Mouse (Mus musculus): ENCODE measurements around the gene Cela3a. TPM values are rescaled to one million over a fixed set of nuclear protein-coding genes. Genes with fewer than 3 reads are reported as not detected.
A peak's percentile ranks its signal among the peaks of the same experiment; 100 is the strongest.

The Cela3a gene
- total RNA-seq, 2 experiments from 2014 or later = not detected

DNA sequence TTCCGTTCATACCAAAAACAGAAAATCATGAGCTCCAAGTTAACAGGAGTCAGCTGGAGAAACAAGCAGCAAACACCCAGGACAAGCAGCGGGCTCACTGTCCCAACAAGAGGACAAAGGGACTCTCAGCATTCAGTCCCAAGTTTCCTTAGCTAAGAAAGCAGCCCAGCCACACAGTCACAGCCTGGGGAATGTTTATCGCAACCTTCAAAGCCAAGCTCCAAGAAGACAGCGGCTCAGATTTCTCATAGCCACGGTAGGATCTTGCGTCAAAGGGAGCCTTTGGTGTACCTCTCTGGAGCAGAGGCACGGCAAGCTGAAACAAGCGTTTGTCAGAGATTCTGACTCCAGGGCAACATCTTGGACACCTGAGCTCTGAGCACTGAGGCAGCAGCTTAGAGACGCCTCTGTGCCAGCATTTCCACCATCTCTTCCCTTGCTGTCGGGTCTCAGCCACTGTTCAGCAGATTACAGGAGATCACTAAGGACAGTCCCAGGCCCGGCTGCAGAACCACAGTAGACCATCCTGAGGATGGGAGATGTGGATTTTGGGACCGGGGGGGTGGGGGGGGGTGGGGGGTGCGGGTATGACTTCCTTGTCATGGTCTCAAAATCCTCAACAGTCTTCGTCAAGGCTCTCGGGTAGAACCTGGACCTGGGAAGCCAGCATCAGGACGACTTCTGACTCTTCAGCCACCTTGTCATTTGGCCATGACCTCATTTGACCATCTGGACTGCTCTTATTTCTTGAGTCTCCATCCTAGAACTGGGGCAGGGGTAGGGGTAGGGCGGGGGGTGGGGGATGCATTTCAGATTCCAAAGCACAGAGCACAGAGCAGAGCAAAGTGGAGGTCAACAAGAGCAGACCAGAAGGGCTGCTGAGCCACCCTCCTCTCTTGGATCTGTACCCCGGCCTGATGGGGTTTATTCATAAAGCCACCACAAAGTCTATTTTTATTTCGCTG lies 34.0 kb downstream of the Cela3a start:
- no peak for ATAC-seq (replicated peaks; ENCODE audit: low FRiP score, poor library complexity, severe bottlenecking)

DNA sequence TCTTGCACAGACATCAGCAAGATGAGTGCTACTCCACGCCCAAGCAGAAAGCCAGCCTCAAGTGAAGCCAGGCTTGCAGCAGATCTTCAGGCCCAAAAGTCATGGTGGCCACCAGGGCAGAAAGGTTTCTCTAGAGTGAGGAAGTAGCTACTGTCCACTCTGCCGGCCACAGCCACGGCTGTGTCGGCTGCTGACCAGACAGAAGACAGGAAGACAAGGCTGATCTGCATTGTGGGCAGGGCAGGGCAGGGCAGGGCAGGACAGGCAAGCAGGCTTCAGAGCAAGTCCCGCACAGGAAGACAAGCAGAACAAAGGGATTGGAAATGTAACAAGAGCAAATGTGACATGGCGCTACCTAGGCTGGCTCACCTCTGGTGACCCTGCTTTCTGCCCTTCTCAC lies 35.9 kb downstream of the Cela3a start:
- ATAC-seq (replicated peaks; ENCODE audit: low FRiP score, poor library complexity, severe bottlenecking) = 0 out of 2 replicates have a peak, but pooled peaks have one; percentile 24

DNA sequence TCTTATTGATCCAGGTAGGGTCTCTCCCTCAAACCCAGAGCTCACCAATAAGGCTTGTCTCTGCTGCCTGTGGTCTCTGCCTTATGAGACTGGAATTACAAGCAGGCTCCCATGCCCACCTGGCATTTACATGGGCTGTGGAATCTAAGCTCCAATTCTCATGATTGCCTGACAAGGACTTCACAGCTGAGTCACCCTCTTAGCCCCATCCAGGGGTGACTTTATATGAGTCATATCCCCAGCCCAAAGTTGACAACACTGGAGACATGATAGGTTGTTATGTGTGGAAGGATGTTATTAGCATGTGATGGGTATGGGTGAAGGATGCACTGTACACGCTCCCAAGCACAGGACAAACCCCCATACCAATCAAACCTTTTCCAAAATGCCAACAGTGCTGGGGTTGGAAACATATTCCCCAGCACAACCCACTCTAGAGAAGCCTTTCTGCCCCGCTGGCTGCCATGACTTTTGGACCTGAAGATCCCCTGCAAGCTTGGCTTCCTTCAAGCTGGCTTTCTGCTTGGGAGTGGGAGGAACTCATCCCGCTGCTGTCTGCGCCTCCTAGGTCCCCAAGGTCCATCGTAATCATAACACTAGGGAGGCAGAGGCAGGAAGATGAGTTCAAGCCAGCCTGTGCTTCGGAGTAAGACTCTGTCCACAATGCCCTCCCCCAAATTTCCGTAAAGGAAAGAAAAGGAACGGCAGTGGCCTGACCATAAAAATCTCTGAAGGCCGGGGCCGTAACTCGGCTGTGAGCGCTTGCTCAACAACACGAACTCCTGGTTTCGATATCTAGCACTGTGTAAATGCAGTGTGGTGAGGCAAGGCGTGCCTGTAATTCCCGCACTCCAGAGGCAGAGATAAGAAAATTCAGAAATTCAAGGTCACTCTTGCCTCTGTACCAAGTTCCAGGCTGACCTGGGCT lies 37.7 kb downstream of the Cela3a start:
- no peak for ATAC-seq (replicated peaks; ENCODE audit: low FRiP score, poor library complexity, severe bottlenecking)

DNA sequence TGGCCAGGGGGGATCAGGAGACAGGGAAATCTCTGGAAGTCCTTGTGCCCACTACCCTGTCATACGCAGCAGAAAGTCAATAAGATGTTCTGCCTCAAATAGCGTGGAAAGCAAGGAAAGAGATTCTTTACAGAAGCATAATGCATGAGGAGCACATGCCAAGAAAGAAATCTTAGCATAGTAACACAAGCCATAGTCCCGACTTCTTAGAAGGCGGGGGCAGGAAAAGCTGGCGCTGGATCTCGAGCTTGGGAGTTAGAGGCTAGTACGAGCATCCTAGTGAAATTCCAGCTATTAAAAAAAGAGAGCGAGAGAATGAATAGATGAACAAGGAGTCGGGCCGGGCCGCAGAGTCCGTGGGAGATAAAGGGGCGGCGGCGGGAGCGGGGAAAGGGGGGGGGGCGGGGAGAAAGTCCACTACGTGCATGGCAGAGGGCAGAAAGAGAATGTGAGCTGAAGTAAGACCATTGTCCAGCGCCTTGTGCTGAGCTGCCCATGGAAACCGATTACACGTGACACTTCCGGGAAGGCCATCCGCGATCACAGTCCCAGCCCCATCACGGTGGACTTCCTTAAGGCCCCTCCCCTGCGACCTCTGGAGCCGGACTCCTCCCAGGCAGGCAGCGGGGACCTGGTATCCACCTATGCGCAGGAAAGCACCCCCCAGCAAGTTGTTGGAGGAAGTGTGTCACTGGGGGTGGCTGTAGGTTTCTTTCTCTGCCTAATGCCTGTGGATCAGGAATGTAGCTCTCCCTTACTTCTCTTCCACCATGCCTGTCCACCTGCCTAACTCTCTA lies 39.4 kb downstream of the Cela3a start:
- ATAC-seq (replicated peaks; ENCODE audit: low FRiP score, poor library complexity, severe bottlenecking) = no peak

DNA sequence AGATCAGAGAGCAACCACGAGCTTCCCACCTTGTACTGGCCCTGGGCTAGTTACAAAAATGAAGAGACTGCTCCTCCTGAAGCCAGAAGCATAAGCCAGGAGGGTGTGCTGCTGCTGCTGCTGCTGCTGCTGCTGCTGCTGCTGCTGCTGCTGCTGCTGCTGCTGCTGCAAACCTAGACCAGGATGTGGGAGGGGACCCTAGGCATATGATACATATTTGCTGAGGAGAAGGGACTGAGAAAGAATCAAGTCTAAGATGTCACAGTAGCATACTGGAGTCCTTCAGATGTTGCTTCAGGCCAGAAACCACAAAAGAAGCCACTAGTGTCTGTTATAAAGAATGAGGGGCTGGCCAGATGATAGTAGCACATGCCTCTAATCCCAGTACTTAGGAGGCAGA lies 41.4 kb downstream of the Cela3a start:
- no peak for ATAC-seq (replicated peaks; ENCODE audit: low FRiP score, poor library complexity, severe bottlenecking)

DNA sequence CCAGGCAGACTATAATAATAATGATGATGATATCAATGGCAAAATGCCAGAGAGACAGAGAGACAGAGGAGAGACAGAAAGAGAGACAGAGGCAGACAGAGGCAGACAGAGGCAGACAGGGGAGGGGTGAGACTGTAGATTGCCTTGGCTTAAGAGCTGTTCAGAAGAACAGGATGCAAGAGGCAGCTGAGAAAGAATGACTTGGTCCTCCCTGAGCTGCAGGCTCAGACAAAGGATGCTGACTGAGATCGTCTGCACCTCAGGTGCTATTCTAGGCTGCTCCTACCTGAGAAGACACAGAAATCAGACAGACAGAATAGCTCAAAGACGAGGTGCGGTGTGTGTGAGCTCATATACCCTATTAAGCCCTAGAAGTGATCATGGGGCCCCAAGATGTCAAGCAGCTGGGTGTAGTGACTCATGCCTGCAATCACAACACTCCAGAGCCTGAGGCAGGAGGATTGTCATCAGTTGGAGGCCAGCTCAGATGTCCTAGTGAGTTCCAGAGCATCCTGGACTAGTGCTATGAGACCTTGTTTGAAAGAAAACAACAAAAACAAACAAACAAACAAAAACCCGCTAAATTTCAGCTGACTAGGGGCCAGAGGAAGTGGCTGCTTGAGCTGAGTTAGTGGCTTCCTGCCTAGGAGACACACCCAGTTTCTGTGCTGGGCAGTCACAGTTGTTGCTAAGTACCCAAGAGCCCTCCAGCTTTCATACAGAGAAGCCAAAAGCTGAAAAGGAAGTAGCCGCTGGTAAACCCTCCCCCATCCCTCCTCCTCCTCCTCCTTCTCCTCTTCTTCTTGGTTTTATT lies 42.1 kb downstream of the Cela3a start:
- ATAC-seq (replicated peaks; ENCODE audit: low FRiP score, poor library complexity, severe bottlenecking) = no peak

DNA sequence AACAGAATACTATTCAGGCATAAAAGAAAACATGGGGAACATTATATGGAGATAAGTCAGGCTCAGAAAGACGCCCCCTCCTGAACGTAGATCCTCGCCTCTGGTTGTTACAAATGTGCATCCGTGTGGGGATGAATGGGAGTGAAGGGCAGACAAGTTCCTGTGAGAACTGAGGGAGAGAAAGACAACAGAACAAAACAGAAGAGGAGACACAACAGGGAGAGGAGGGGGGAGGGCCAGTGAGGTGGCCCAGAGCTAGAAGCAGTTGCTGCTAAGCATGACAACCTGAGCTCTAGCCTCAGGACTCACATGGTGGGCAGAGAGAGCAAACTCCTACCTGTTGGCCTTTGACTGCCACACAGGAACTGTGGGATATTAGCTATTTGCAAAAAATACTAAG lies 43.5 kb downstream of the Cela3a start:
- no peak for ATAC-seq (replicated peaks; ENCODE audit: low FRiP score, poor library complexity, severe bottlenecking)

DNA sequence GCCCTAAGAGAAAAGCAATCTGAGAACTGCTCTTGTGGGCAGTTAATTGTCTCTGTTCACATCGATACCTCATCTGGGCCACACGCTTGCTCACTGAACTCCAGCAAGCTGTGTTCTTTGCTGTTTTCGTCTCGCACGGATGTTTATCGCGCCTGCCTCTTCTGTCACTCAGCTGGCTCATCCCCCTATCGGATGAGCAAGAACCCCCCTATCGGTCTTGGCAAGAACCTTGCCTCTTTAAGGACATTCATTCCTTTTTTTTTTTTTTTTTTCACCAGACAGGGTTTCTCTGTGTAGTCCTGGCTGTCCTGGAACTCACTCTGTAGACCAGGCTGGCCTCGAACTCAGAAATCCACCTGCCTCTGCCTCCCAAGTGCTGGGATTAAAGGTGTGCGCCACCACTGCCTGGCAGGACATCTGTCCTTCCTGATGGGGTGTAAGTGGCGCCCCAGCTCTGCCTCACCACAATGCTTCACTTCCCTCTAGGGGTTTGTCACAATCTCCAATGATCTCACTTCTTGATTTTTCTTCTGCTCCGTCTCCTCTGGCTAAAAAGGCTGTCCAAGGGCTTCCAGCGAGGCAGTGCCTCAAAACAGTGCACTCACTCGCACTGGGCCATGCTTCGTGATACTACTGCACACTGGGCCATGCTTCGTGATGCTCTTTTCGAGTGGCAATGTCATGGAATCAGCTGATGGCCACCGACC lies 44.1 kb downstream of the Cela3a start:
- no peak for ATAC-seq (replicated peaks; ENCODE audit: low FRiP score, poor library complexity, severe bottlenecking)

DNA sequence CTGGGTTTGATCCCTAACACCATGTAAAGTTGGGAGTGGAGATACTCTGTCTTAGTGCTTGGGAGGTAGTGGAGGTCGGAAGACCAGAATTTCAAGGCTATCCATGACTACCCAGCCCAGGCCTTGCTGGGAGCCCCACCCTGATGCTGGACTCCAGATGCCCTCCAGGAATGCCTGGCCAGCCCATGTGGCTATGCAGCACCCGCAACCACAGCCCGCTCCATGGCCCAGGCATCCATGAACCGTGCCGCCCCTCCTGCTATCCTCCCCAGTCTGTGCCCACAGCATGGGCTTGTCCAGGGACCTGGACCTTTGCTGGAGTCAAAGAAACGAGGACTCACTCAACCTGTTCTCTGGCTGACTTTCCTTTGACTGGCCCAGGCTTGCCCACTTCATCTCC lies 44.8 kb downstream of the Cela3a start:
- no peak for ATAC-seq (replicated peaks; ENCODE audit: low FRiP score, poor library complexity, severe bottlenecking)

DNA sequence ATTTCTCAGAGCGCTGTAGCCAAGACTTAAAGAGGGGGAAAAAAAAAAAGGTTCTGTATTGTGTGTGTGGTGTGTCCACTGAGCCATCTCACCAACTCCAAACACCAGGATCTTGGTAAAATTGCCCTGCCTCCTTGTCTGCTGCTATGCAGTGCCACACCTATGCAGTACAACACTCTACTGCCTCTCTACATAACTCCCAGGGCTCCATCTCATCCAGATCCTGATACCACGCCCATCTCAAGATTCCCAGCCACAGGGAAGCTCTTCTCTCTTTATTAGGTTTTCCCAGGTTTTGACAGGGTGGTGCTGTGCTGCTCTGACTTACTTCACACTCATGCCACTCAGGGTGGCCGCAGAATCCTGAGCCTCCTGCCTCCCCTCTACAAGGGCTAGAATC lies 48.6 kb downstream of the Cela3a start:
- ATAC-seq (replicated peaks; ENCODE audit: low FRiP score, poor library complexity, severe bottlenecking) = no peak

DNA sequence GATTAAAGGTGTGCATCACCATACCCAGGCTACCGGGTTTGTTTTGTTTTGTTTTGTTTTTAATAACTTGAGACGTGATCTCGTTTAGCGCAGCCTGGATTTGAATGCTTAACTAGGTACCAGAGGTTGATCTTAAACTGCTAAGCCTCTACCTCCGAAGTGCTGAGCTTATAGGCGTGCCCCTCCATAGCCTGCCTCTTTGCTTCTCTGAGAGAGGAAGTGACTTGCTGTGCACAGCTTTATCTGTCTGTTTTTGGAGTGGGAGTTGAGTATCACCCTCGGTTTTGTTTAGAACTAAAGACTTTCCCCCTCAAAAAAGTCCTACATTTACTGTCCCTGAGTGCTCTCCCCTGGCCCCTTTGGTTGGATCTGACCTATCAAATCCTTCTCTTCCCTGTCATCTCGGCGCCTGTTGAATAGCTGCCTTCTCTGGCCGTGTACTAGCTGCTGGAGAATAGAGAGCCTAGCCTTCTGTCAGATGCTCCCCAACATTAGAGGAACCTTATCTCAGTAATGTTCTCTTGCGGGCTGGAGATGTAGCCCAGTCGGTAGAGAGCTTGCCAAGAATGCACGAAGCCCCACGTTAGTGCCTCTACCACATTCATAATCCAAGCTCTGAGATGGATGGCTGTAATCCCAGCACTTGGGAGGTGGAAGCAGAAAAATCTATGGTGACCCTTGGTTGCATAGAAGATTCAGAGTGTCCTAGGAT lies 51.1 kb downstream of the Cela3a start:
- ATAC-seq (replicated peaks; ENCODE audit: low FRiP score, poor library complexity, severe bottlenecking) = 0 out of 2 replicates have a peak, but pooled peaks have one; percentile 34

DNA sequence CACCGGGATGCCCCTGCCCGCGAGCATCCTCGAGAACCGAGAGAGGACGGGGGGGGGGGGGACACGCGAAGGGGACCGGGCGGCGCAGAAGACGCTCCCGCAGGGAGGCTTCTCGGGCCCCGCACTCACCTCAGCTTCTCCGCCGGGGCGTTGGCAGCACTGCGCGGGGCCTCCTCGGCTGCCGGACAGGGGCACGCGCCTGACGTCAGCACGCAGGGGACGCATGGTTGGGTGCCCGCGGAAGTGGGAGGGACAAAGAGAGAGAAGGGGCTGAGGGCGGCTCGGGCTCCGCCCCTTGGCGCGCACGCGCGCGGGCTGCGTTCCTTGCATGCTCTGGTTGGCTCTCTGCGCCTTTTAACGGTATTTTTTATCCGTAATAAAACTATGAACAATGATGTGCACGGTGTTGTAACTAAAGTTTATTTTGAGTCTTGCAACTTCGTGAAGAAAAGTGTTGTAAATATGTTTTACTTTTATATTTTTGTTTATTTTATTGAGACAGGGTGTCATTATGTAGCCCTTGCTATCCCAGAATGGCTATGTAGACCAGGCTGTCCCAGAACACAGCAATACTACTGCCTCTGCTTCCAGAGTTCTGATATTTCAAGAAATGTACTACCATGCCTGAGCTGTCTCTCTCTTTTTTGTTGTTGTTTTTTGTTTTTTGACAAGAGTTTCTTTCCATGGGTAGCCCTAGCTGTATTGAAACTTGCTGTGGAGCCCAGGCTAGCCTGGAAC lies 51.9 kb downstream of the Cela3a start, which contains the start of gene Cdc42:
TSS of gene Cdc42 (minus strand) at position 204 of the 738 bp plus-strand sequence.
- peak; percentile 98 for ATAC-seq (replicated peaks; ENCODE audit: low FRiP score, poor library complexity, severe bottlenecking)

DNA sequence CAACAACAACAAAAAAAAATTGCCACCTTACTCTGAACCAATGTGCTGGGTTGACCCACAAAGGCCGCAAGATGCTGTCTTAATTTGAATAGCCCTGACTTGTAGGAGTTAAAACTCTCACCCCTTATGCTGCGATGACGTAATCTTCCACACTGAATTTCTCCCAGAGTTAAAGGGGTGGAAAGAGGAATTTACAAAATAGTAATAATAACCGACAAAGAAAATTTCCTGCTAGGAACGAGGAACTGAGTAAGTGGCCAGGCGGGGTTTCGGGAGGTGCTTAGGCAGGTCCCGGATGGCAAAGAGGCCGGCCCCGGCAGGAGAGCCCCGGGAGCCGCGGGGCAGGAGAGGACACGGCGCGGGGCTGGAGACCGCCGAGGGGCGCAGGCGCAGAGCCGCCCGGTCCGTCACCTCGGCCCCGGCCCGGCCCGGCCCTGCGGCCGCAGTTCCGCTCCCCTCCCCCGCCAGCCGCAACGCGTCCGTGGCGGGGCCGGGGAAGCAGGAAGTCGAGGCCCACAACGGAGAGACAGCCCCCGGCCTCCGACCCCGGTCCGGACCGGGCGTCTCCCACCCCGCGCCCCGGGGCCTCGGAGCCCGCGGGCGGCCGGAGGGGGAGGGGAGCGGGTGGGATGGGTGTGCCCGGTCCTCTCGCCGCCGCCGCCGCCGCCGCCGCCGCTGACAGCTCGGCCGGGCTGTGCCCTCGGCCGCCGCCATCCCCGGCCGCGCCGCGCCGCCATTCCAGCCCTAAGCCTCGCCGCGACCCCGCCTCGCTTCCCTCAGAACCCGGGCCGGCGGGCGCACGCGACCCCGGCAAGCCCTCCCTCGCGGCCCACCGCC lies 52.7 kb downstream of the Cela3a start:
- ATAC-seq (replicated peaks; ENCODE audit: low FRiP score, poor library complexity, severe bottlenecking) = peak; percentile 52
